8 mouse cellular contexts compared by ENCODE assay signal in genomic region chr8:84902367-84902919, GRCm38 (mm10). TPM values are rescaled to one million over a fixed set of nuclear protein-coding genes. Genes with fewer than 3 reads are reported as not detected.
DNase-seq lines count a peak whose midpoint lies in the region; ATAC-seq and TF ChIP-seq lines count a peak whose summit lies in the region.

No protein-coding gene starts in this region.

- no peak overlapping the region for H3K27ac ChIP-seq in heart, embryonic 14.5 days (replicated peaks in 1 of 2; ENCODE audit: control insufficient read depth in 1 of 2, insufficient read depth in 1 of 2, low read depth in 2 of 2, low read length in 2 of 2)
- peak overlapping the region; percentile 97 for H3K27ac ChIP-seq in MEL (ENCODE audit: control insufficient read depth, low read depth, low read length)
- H3K27ac ChIP-seq in hindbrain, embryonic 11.5 days (ENCODE audit: low read depth, low read length): 0 out of 2 replicates have a peak overlapping the region, but pooled peaks have one; percentile 30

- H3K79me2 ChIP-seq in MEL (ENCODE audit: control insufficient read depth, insufficient read depth, low read length, poor library complexity): peaks cover 27% of the 10 kb centered on the region

- peak overlapping the region; percentile 58 to 71 for H3K4me3 ChIP-seq in heart, embryonic 14.5 days (ENCODE audit: control insufficient read depth in 1 of 2, insufficient read depth in 1 of 2, low read depth in 1 of 2, low read length in 2 of 2)
- H3K4me3 ChIP-seq in MEL (ENCODE audit: control insufficient read depth in 1 of 2, insufficient read depth in 1 of 2, low read depth in 2 of 2, low read length in 2 of 2): peak overlapping the region; percentile 86 to 91
- peak overlapping the region; percentile 52 for H3K4me3 ChIP-seq in hindbrain, embryonic 11.5 days (ENCODE audit: low read depth, low read length)
- peak overlapping the region; percentile 94 for H3K4me3 ChIP-seq in megakaryocyte, embryonic 14.5 days (replicated peaks)

- H3K4me1 ChIP-seq in heart, embryonic 14.5 days (ENCODE audit: control insufficient read depth in 2 of 2, insufficient read depth in 2 of 2, low read length in 2 of 2): peaks cover 0 to 4% of the 10 kb centered on the region in 2 experiments; a peak in 1 of 4 replicates
- H3K4me1 ChIP-seq in MEL (ENCODE audit: control insufficient read depth in 1 of 2, insufficient read depth in 2 of 2, low read length in 2 of 2): peaks cover 11 to 32% of the 10 kb centered on the region in 2 experiments
- 0 out of 2 replicates have a peak, but pooled peaks cover 2% of the 10 kb centered on the region for H3K4me1 ChIP-seq in hindbrain, embryonic 11.5 days (replicated peaks; ENCODE audit: control insufficient read depth, insufficient read depth, low read length)
- peaks cover 40% of the 10 kb centered on the region for H3K4me1 ChIP-seq in megakaryocyte, embryonic 14.5 days

- TF ChIP-seq RAD21 in MEL (IDR thresholded peaks at IDR 0.05; ENCODE audit: low read depth, low read length): no peak

- TF ChIP-seq EP300 in MEL (IDR thresholded peaks at IDR 0.05; ENCODE audit: low read depth in 1 of 2, low read length in 2 of 2): 0 out of 4 replicates have a peak, but pooled peaks of 1 of the 2 experiments have one; percentile 37

- peak overlapping the region; percentile 79 for H3K9ac ChIP-seq in heart, embryonic 14.5 days (ENCODE audit: low read length)
- H3K9ac ChIP-seq in MEL (ENCODE audit: control insufficient read depth, low read depth, low read length, poor library complexity, severe bottlenecking): peak overlapping the region; percentile 97
- H3K9ac ChIP-seq in hindbrain, embryonic 11.5 days (ENCODE audit: low read depth, low read length): peak overlapping the region; percentile 68

- DNase-seq in heart, adult 8-10 months (ENCODE audit: low spot score): no peak
- peak; percentile 68 for DNase-seq in MEL (ENCODE audit: low read depth, low spot score)
- DNase-seq in hindbrain, embryonic 11.5 days (ENCODE audit: low spot score): no peak
- DNase-seq in adrenal gland, postnatal 4 days (ENCODE audit: low spot score in 2 of 2): no peak
- DNase-seq in layer of hippocampus, postnatal 10 days (ENCODE audit: low spot score in 2 of 2): no peak
- no peak for DNase-seq in layer of hippocampus, postnatal 25 days (ENCODE audit: extremely low spot score in 1 of 2, low spot score in 1 of 2)

- peaks cover 13% of the 10 kb centered on the region for H3K27me3 ChIP-seq in heart, embryonic 14.5 days (ENCODE audit: control insufficient read depth, insufficient read depth, low read length)
- no peaks in the 10 kb centered on the region for H3K27me3 ChIP-seq in MEL (ENCODE audit: control insufficient read depth in 1 of 2, insufficient read depth in 2 of 2, low read length in 2 of 2)
- peaks cover 6% of the 10 kb centered on the region for H3K27me3 ChIP-seq in hindbrain, embryonic 11.5 days (ENCODE audit: control insufficient read depth, insufficient read depth, low read length)
- H3K27me3 ChIP-seq in megakaryocyte, embryonic 14.5 days (replicated peaks): peaks cover 4% of the 10 kb centered on the region

- no peak; the same call in 1 of the 2 replicates for ATAC-seq in heart, embryonic 14.5 days (ENCODE audit: insufficient number of reproducible peaks, insufficient read depth, low FRiP score, low read depth)
- peak; percentile 39; the same call in 1 of the 2 replicates for ATAC-seq in hindbrain, embryonic 11.5 days (ENCODE audit: low FRiP score)

- H3K36me3 ChIP-seq in heart, embryonic 14.5 days (ENCODE audit: control insufficient read depth, insufficient read depth, low read length): no peaks in the 10 kb centered on the region
- H3K36me3 ChIP-seq in MEL (ENCODE audit: control insufficient read depth in 1 of 2, insufficient read depth in 2 of 2, low read length in 2 of 2): peaks cover 9 to 23% of the 10 kb centered on the region in 2 experiments; a peak in 3 of 4 replicates
- no peaks in the 10 kb centered on the region for H3K36me3 ChIP-seq in hindbrain, embryonic 11.5 days (ENCODE audit: control insufficient read depth, insufficient read depth, low read length)
- no peaks in the 10 kb centered on the region for H3K36me3 ChIP-seq in megakaryocyte, embryonic 14.5 days (replicated peaks; ENCODE audit: low read length)

- H3K4me2 ChIP-seq in heart, embryonic 14.5 days (ENCODE audit: low read length): peak overlapping the region; percentile 99
- peak overlapping the region; percentile 94 for H3K4me2 ChIP-seq in hindbrain, embryonic 11.5 days (replicated peaks; ENCODE audit: low read depth, low read length)

- 5% methylated on average over 24 of the region's 24 CpGs for WGBS in heart, embryonic 14.5 days
- 4% methylated on average over 24 of the region's 24 CpGs for WGBS in hindbrain, embryonic 11.5 days

- no peaks in the 10 kb centered on the region for H3K9me3 ChIP-seq in heart, embryonic 14.5 days (ENCODE audit: control insufficient read depth, low read length)
- no peaks in the 10 kb centered on the region for H3K9me3 ChIP-seq in MEL (replicated peaks; ENCODE audit: insufficient read depth, low read length)
- H3K9me3 ChIP-seq in hindbrain, embryonic 11.5 days (ENCODE audit: control insufficient read depth, low read length): no peaks in the 10 kb centered on the region
- no peaks in the 10 kb centered on the region for H3K9me3 ChIP-seq in megakaryocyte, embryonic 14.5 days

- TF ChIP-seq POLR2A in MEL (IDR thresholded peaks at IDR 0.05; ENCODE audit: control insufficient read depth in 1 of 2, insufficient read depth in 1 of 2, low read depth in 1 of 2, low read length in 2 of 2, poor library complexity in 1 of 2): no peak

- TF ChIP-seq CTCF in MEL (IDR thresholded peaks at IDR 0.05 in 2 of 3, conservative IDR thresholded peaks at IDR 0.05 in 1 of 3; ENCODE audit: control insufficient read depth in 1 of 3, insufficient read depth in 1 of 3, low read depth in 2 of 3, low read length in 3 of 3, poor library complexity in 1 of 3, severe bottlenecking in 1 of 3): no peak

RNA-seq across cellular contexts. Expression of gene Klf1, which starts 0.7 kb away (rescaled TPM):
- 1.8 and 2.5 TPM in 2 replicates for polyA plus RNA-seq in heart, embryonic 14.5 days (2014; fragmentation: Nextera tagmentation; extraction: Ambion mirVana)
- total RNA-seq in heart, adult 8-10 months (2022): not detected
- total RNA-seq in MEL (2012; rRNA removed): 178 and 234 TPM in 2 replicates
- polyA plus RNA-seq in MEL (2012; ENCODE audit: insufficient read depth in 1 of 2, insufficient read length in 2 of 2, low read depth in 1 of 2, low replicate concordance in 2 of 2, missing spikeins in 1 of 2): 100 to 1,000 TPM in 1 of 2 experiments, not detected in 1; 262 TPM
- 12.0 and 14.8 TPM in 2 replicates for polyA plus RNA-seq in hindbrain, embryonic 11.5 days (2014; fragmentation: Nextera tagmentation; extraction: Ambion mirVana)
- polyA plus RNA-seq in megakaryocyte, embryonic 14.5 days (2012; ENCODE audit: insufficient read depth, low replicate concordance): 7.9 and 11.9 TPM in 2 replicates
- 1 to 10 TPM; 2.7 to 6.8 TPM for total RNA-seq in adrenal gland, postnatal 4 days (2021)
- total RNA-seq in layer of hippocampus, postnatal 10 days (2021): not detected
- total RNA-seq in layer of hippocampus, postnatal 25 days (2021): under 1 TPM in 1 of 2 experiments, not detected in 1; 0.17 TPM

RNA-seq across cellular contexts. Expression of gene Dnase2a, which starts 5.9 kb away (rescaled TPM):
- 4.5 and 5.5 TPM in 2 replicates for polyA plus RNA-seq in heart, embryonic 14.5 days (2014; fragmentation: Nextera tagmentation; extraction: Ambion mirVana)
- 10 to 100 TPM in 3 of 4 experiments, 1 to 10 TPM in 1; 7.9 to 15.7 (median 12.3) TPM for total RNA-seq in heart, adult 8-10 months (2022)
- total RNA-seq in MEL (2012; rRNA removed): 53.7 and 62.3 TPM in 2 replicates
- 10 to 100 TPM in 1 of 2 experiments, not detected in 1; 83.4 TPM for polyA plus RNA-seq in MEL (2012; ENCODE audit: insufficient read depth in 1 of 2, insufficient read length in 2 of 2, low read depth in 1 of 2, low replicate concordance in 2 of 2, missing spikeins in 1 of 2)
- 5.8 and 6.4 TPM in 2 replicates for polyA plus RNA-seq in hindbrain, embryonic 11.5 days (2014; fragmentation: Nextera tagmentation; extraction: Ambion mirVana)
- polyA plus RNA-seq in megakaryocyte, embryonic 14.5 days (2012; ENCODE audit: insufficient read depth, low replicate concordance): 3.5 and 13.5 TPM in 2 replicates
- total RNA-seq in adrenal gland, postnatal 4 days (2021): 10 to 100 TPM; 10.4 to 11.5 TPM
- 1 to 10 TPM; 4.2 to 5.2 TPM for total RNA-seq in layer of hippocampus, postnatal 10 days (2021)
- 1 to 10 TPM; 3.7 to 4.3 TPM for total RNA-seq in layer of hippocampus, postnatal 25 days (2021)

RNA-seq across cellular contexts. Expression of gene Gcdh, which starts 8.7 kb away (rescaled TPM):
- 34.0 and 38.6 TPM in 2 replicates for polyA plus RNA-seq in heart, embryonic 14.5 days (2014; fragmentation: Nextera tagmentation; extraction: Ambion mirVana)
- total RNA-seq in heart, adult 8-10 months (2022): 10 to 100 TPM; 77.8 to 99.2 (median 86.0) TPM
- total RNA-seq in MEL (2012; rRNA removed): 9.7 and 10.7 TPM in 2 replicates
- polyA plus RNA-seq in MEL (2012; ENCODE audit: insufficient read depth in 1 of 2, insufficient read length in 2 of 2, low read depth in 1 of 2, low replicate concordance in 2 of 2, missing spikeins in 1 of 2): 10 to 100 TPM in 1 of 2 experiments, not detected in 1; 17.3 TPM
- 29.2 and 30.5 TPM in 2 replicates for polyA plus RNA-seq in hindbrain, embryonic 11.5 days (2014; fragmentation: Nextera tagmentation; extraction: Ambion mirVana)
- 13.9 and 24.1 TPM in 2 replicates for polyA plus RNA-seq in megakaryocyte, embryonic 14.5 days (2012; ENCODE audit: insufficient read depth, low replicate concordance)
- total RNA-seq in adrenal gland, postnatal 4 days (2021): 10 to 100 TPM; 55.0 to 56.0 TPM
- total RNA-seq in layer of hippocampus, postnatal 10 days (2021): 10 to 100 TPM; 31.5 to 33.0 TPM
- 10 to 100 TPM; 32.4 to 39.7 TPM for total RNA-seq in layer of hippocampus, postnatal 25 days (2021)

RNA-seq across cellular contexts. Expression of gene Syce2, which starts 30.5 kb away (rescaled TPM):
- polyA plus RNA-seq in heart, embryonic 14.5 days (2014; fragmentation: Nextera tagmentation; extraction: Ambion mirVana): 23.7 and 25.2 TPM in 2 replicates
- total RNA-seq in heart, adult 8-10 months (2022): 1 to 10 TPM; 2.2 to 5.9 (median 4.1) TPM
- total RNA-seq in MEL (2012; rRNA removed): 60.6 and 75.5 TPM in 2 replicates
- 100 to 1,000 TPM in 1 of 2 experiments, not detected in 1; 115 TPM for polyA plus RNA-seq in MEL (2012; ENCODE audit: insufficient read depth in 1 of 2, insufficient read length in 2 of 2, low read depth in 1 of 2, low replicate concordance in 2 of 2, missing spikeins in 1 of 2)
- polyA plus RNA-seq in hindbrain, embryonic 11.5 days (2014; fragmentation: Nextera tagmentation; extraction: Ambion mirVana): 51.1 and 57.8 TPM in 2 replicates
- polyA plus RNA-seq in megakaryocyte, embryonic 14.5 days (2012; ENCODE audit: insufficient read depth, low replicate concordance): 24.3 and 63.0 TPM in 2 replicates
- total RNA-seq in adrenal gland, postnatal 4 days (2021): 10 to 100 TPM; 20.0 to 22.5 TPM
- 10 to 100 TPM; 33.5 to 39.1 TPM for total RNA-seq in layer of hippocampus, postnatal 10 days (2021)
- 10 to 100 TPM; 16.5 to 18.0 TPM for total RNA-seq in layer of hippocampus, postnatal 25 days (2021)

RNA-seq across cellular contexts. Expression of gene Mast1, which starts 34.7 kb away (rescaled TPM):
- 0.08 and 0.23 TPM in 2 replicates for polyA plus RNA-seq in heart, embryonic 14.5 days (2014; fragmentation: Nextera tagmentation; extraction: Ambion mirVana)
- under 1 TPM; 0.06 to 0.19 (median 0.13) TPM for total RNA-seq in heart, adult 8-10 months (2022)
- total RNA-seq in MEL (2012; rRNA removed): 0.49 and 0.77 TPM in 2 replicates
- 1 to 10 TPM in 1 of 2 experiments, not detected in 1; 4.5 TPM for polyA plus RNA-seq in MEL (2012; ENCODE audit: insufficient read depth in 1 of 2, insufficient read length in 2 of 2, low read depth in 1 of 2, low replicate concordance in 2 of 2, missing spikeins in 1 of 2)
- 10.2 and 11.4 TPM in 2 replicates for polyA plus RNA-seq in hindbrain, embryonic 11.5 days (2014; fragmentation: Nextera tagmentation; extraction: Ambion mirVana)
- polyA plus RNA-seq in megakaryocyte, embryonic 14.5 days (2012; ENCODE audit: insufficient read depth, low replicate concordance): 0.20 TPM in 1 of 2 replicates, not detected in the other
- 1 to 10 TPM; 8.3 to 8.5 TPM for total RNA-seq in adrenal gland, postnatal 4 days (2021)
- total RNA-seq in layer of hippocampus, postnatal 10 days (2021): 100 to 1,000 TPM; 162 to 169 TPM
- total RNA-seq in layer of hippocampus, postnatal 25 days (2021): 100 to 1,000 TPM in 1 of 2 experiments, 10 to 100 TPM in 1; 75.7 to 100 TPM

Comparison
In these comparisons a context has a peak if more than half of its experiments do, and no peak if none do; other contexts are left out.
1. H3K27ac ChIP-seq: peak in MEL (single experiment) and hindbrain, embryonic 11.5 days (single experiment); none in heart, embryonic 14.5 days (0 of 2).
2. RNA of gene Klf1, which starts 0.7 kb away (total RNA-seq): 178 to 234 TPM in MEL; 2.7 to 6.8 TPM in adrenal gland, postnatal 4 days, 0.17 TPM in layer of hippocampus, postnatal 25 days, not detected in layer of hippocampus, postnatal 10 days and not detected in heart, adult 8-10 months; every median in the first group is over 10 times any median in the second.
3. Peak in every context shown above with its lines, with median percentiles within 50 percentile points of each other: H3K4me3 ChIP-seq and H3K9ac ChIP-seq.